Mouse (Mus musculus): ENCODE measurements around the gene Plxna4.
A peak's percentile ranks its signal among the peaks of the same experiment; 100 is the strongest.

GRCm38 (mm10) chr6:32280728-32281127 is 307.3 kb downstream of the Plxna4 start:
- no peak for TF ChIP-seq CTCF (conservative IDR thresholded peaks at IDR 0.05; ENCODE audit: low read length)
- TF ChIP-seq NANOG (IDR thresholded peaks at IDR 0.05; ENCODE audit: borderline replicate concordance, low read length) = peak; percentile 65; the same call in 1 of the 2 replicates

Data from E14TG2a.4 (cell line).